Mouse (Mus musculus) embryonic facial prominence, embryonic 14.5 days (tissue): ENCODE measurements around the gene Rnaseh2b. TPM values are rescaled to one million over a fixed set of nuclear protein-coding genes. Genes with fewer than 3 reads are reported as not detected.
A peak's percentile ranks its signal among the peaks of the same experiment; 100 is the strongest.

Experiments
- ATAC-seq: fragments of 200-750 bp; cut with Nextera tagmentation; 2 replicates; pipeline ENCODE4 v1.8.0; 2017; ENCODE audit warnings: low read depth, moderate number of reproducible peaks, moderate TSS enrichment
- DNase-seq: peaks from one replicate; pipeline ENCODE4 v3.0.0-alpha.2; 2015; ENCODE audit warnings: low spot score
- H3K27ac ChIP-seq: fragments of 300-500 bp; sonication (generic); replicated peaks from 2 replicates; pipeline ENCODE4 v1.5.1; 2014; ENCODE audit warnings: low read depth, mild to moderate bottlenecking, low read length, moderate library complexity
- H3K27me3 ChIP-seq: fragments of 300-500 bp; sonication (generic); replicated peaks from 2 replicates; pipeline ENCODE4 v1.6.1; 2014; ENCODE audit warnings: low read length; ENCODE audit not compliant: control insufficient read depth, insufficient read depth
- H3K36me3 ChIP-seq: fragments of 300-500 bp; sonication (generic); 2 replicates; pipeline ENCODE4 v1.6.1; 2014; ENCODE audit warnings: low read length, mixed read lengths; ENCODE audit not compliant: control insufficient read depth, insufficient read depth
- H3K4me1 ChIP-seq: fragments of 300-500 bp; sonication (generic); 2 replicates; pipeline ENCODE4 v1.6.1; 2014; ENCODE audit warnings: antibody characterized with exemption, low read length; ENCODE audit not compliant: control insufficient read depth, insufficient read depth
- H3K4me2 ChIP-seq: fragments of 300-500 bp; sonication (generic); 2 replicates; pipeline ENCODE4 v1.6.1; 2014; ENCODE audit warnings: low read depth, mild to moderate bottlenecking, low read length, moderate library complexity, mixed read lengths
- H3K4me3 ChIP-seq: fragments of 300-500 bp; sonication (generic); 2 replicates; pipeline ENCODE4 v1.5.1; 2014; ENCODE audit warnings: low read depth, mild to moderate bottlenecking, low read length
- H3K9ac ChIP-seq: fragments of 300-500 bp; sonication (generic); 2 replicates; pipeline ENCODE4 v1.6.1; 2014; ENCODE audit warnings: low read depth, mild to moderate bottlenecking, low read length, moderate library complexity, mixed read lengths
- H3K9me3 ChIP-seq: fragments of 300-500 bp; sonication (generic); 2 replicates; pipeline ENCODE4 v1.6.1; 2016; ENCODE audit warnings: low read length; ENCODE audit not compliant: control insufficient read depth
- WGBS: fragments of 180-500 bp; shearing (Covaris S2); extraction: QIAGEN DNeasy Blood & Tissue Kit; methylation state at CpG from one replicate; pipeline ENCODE4 v1.1.7; 2014; 5-methylcytosine and 5-hydroxymethylcytosine counted together
- polyA plus RNA-seq: library from polyadenylated mRNA; unstranded; fragments of >200 nt; fragmentation: Nextera tagmentation; extraction: Ambion mirVana; gene quantifications from 2 replicates; pipeline ENCODE4 v1.2.1, GENCODE M21; 2014

The Rnaseh2b gene
- polyA plus RNA-seq, 1 experiment from 2014 or later, result 53.8 TPM

DNA sequence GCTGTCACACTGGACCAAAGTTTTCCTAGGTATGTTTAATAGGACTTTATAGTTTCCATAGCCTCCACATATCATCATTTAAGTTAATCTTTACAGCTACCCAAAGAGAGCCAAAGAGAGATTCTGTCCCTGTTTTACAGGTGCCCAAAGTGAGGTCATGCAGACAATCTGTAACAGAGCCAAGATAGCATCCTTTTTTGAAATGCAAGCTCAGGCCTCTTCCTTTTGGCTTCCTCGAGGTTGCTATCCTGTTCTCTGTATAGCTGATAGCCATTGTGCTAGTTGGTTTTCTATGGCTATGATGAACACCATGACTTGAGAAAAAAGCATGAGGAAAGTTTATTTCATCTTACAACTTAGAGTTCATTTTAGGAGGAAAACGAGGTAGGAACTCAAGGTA lies 83.7 kb downstream of the Rnaseh2b start:
- Histone ChIP-seq H3K27me3 (no peaks in the 10 kb centered on the region), H3K27ac (peak overlapping the region; percentile 17; the same call in 1 of the 2 replicates), H3K36me3 (0 out of 2 replicates have a peak, but pooled peaks cover 5% of the 10 kb centered on the region), H3K4me1 (peaks cover 12% of the 10 kb centered on the region), H3K9me3 (no peaks in the 10 kb centered on the region), H3K4me3 (no peak overlapping the region), H3K9ac (no peak overlapping the region), H3K4me2 (no peak overlapping the region)
- WGBS, result 69% methylated on average over 2 of the region's 2 CpGs
- DNase-seq, result no peak
- no peak for ATAC-seq

DNA sequence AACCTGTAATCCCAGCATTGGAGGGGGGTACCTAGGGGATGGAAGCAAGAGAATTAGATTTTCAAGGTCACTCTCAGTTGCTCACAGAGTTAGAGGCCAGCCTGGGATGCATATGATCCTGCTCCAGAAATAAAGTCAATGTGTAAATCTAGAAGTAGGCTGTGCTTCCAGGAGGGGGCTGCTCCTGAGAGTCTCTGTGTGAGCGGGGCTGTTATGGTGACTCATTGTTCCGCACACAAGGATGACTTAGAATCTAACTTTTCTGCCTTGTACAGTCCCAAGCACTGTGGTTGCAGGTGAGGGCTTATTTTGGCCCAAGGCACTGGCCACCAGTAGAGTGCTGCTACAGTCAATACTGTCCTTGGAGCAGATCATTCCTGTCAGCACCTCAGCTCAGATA lies 87.0 kb downstream of the Rnaseh2b start:
- no peaks in the 10 kb centered on the region for H3K27me3 ChIP-seq
- 74% methylated on average over 2 of the region's 2 CpGs for WGBS
- no peak overlapping the region for H3K4me3 ChIP-seq
- no peak for DNase-seq
- H3K27ac ChIP-seq, result no peak overlapping the region
- no peak overlapping the region for H3K4me2 ChIP-seq
- ATAC-seq, result no peak
- H3K9me3 ChIP-seq, result no peaks in the 10 kb centered on the region
- peaks cover 12% of the 10 kb centered on the region for H3K4me1 ChIP-seq
- no peak overlapping the region for H3K9ac ChIP-seq
- 0 out of 2 replicates have a peak, but pooled peaks cover 5% of the 10 kb centered on the region for H3K36me3 ChIP-seq

DNA sequence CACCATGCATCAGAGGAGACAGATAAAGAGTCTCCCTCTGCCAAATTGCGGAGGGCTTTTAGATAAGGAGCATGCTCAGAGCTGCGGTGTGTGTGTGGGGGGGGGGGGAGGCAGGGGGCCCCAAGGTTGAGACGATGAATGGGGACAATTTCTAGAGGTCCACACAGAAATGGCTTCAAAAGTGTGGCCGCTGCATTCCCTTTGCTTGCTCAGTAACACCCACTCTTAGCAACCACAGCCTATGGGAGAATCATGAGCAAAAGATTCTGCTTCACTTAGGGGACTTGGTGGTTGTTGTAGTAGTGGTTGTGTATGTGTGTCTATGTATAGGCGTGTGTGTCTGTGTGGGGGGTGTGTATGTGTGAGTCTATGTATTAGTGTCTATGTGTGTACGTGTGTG lies 88.2 kb downstream of the Rnaseh2b start:
- no peak overlapping the region for H3K9ac ChIP-seq
- ATAC-seq (no peak), DNase-seq (no peak)
- 0 out of 2 replicates have a peak, but pooled peaks cover 5% of the 10 kb centered on the region for H3K36me3 ChIP-seq
- WGBS, result 92% methylated on average over 5 of the region's 6 CpGs
- H3K9me3 ChIP-seq, result no peaks in the 10 kb centered on the region
- peaks cover 3% of the 10 kb centered on the region for H3K4me1 ChIP-seq
- H3K4me2 ChIP-seq, result no peak overlapping the region
- no peaks in the 10 kb centered on the region for H3K27me3 ChIP-seq
- H3K4me3 ChIP-seq, result no peak overlapping the region
- no peak overlapping the region for H3K27ac ChIP-seq

DNA sequence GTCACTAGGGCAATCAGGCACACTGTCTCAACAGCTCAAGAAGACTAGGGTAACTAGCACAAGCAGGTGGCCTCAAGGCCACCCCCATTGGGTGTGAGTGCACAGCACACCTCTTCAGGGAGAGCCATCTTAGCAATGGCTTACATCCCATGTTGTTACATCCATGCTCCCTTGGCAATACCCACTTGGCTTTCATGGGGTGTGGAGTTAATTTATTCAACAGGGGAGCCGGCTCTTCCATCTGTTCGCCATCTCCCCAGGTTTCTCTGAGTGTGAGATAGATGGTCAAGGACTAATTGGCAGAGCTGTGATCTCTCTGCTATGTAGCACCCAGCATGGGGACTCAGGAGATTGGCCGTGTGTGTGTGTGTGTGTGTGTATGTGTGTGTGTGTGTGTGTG lies 90.7 kb downstream of the Rnaseh2b start:
- Histone ChIP-seq H3K4me2 (no peak overlapping the region), H3K27me3 (no peaks in the 10 kb centered on the region), H3K4me1 (no peaks in the 10 kb centered on the region), H3K27ac (no peak overlapping the region), H3K9me3 (no peaks in the 10 kb centered on the region), H3K9ac (no peak overlapping the region), H3K4me3 (no peak overlapping the region), H3K36me3 (no peaks in the 10 kb centered on the region)
- no peak for ATAC-seq
- 92% methylated on average over 3 of the region's 3 CpGs for WGBS
- no peak for DNase-seq

DNA sequence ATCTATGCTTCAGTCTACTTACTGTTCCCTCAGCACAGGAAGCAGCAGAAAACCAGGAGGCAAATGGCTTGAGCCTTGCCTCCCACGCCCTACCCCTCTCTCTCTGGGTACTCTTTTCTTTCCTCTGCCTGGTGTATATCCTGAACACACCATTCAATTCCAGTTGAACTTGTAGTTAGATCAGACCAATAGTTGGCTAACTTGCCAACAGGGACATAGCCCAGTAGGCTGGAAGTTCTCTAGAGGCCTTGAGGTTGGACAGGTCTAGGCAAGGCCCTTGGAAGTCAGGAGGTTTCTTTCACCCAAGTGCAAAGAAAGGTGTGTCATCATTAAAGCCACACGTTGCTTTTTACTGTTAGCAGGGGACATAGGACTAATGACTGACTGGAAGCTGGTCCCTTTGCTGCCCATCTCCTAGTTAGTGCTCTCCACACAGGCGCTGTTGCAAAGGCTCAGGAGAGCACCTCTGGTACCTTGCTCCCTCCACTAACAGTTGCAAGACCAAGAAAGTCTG lies 91.5 kb downstream of the Rnaseh2b start:
- WGBS, result 87% methylated on average over 3 of the region's 3 CpGs
- Histone ChIP-seq H3K4me1 (no peaks in the 10 kb centered on the region), H3K9ac (no peak overlapping the region), H3K27ac (no peak overlapping the region), H3K4me3 (no peak overlapping the region), H3K36me3 (no peaks in the 10 kb centered on the region), H3K27me3 (no peaks in the 10 kb centered on the region), H3K4me2 (no peak overlapping the region), H3K9me3 (no peaks in the 10 kb centered on the region)
- DNase-seq (no peak), ATAC-seq (no peak)

DNA sequence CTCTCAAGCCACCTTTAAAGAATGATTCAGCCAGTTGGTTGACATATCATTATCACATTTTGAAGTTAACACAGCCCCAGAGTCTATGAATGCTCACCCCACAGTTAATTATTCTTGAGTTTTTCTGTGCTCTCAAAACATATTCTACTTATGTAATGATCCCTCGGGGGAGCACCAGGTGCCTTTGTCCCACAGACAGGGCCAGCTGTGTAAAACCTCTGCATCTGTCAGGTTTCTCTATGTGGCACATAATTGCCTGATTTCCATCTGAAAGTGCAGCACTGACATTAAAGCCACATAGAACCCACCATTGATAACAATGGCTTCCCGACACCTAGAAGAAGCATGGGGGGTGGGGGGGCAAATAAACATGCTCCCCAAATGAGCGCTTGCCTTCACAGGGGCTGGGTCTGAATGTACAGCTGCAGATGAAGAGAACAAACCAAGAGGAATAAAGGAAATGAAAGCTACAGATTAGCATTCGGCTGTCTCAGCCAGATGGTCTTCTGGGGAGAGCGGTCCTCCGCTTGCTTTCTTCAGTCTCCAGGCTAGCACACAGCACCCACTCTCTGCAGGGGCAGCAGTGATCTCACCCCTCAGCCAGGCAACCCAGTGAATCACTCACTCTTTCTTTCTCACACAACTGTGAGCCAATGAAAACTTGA lies 96.8 kb downstream of the Rnaseh2b start:
- H3K9ac ChIP-seq, result 0 out of 2 replicates have a peak overlapping the region, but pooled peaks have one; percentile 8
- no peaks in the 10 kb centered on the region for H3K36me3 ChIP-seq
- no peaks in the 10 kb centered on the region for H3K27me3 ChIP-seq
- H3K4me2 ChIP-seq, result no peak overlapping the region
- H3K4me1 ChIP-seq, result peaks cover 10% of the 10 kb centered on the region; the same call in 1 of the 2 replicates
- 61% methylated on average over 6 of the region's 6 CpGs for WGBS
- H3K27ac ChIP-seq, result no peak overlapping the region
- DNase-seq, result no peak
- no peak; the same call in none of the 2 replicates for ATAC-seq
- H3K9me3 ChIP-seq, result 0 out of 2 replicates have a peak, but pooled peaks cover 2% of the 10 kb centered on the region
- no peak overlapping the region for H3K4me3 ChIP-seq

DNA sequence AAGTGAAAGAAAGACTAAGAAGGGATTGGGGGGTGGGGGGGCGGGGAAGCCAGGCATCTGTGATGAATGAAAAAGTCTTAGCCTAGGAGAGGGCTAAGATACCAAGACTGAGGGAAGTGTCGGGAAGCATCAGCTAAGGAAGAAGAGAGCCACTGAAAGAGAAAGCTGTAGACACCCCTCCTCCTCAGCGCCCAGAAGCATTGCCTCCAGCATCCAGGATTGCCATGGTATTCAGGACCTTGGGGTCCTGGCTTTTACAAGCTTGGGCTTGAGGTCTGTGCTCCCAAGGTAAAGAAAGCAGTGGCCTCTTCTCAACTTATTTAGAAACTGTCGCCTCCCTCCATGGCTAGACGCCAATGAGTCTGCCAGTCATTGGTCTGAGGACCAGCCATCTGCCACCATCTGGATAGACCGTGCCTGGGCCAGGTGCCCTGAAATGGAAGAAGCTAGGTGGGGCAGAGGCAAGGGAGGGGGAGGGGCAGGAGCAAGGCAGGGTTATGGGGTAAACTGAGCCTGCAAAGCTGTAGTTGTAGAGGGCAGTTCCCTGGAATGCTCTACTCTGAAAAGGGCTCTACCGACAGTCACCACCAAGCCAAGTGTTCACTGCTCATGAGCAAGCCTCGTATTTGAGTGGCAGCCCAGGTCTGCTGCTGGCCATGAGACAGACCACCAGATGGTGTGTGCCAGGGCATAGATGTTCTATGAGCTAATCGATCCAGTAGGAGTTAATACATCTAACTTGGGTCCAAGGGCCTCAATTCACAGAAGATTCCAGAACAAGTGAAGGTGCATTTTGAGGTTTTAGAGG lies 97.5 kb downstream of the Rnaseh2b start:
- Histone ChIP-seq H3K27me3 (no peaks in the 10 kb centered on the region), H3K36me3 (no peaks in the 10 kb centered on the region), H3K4me1 (peaks cover 10% of the 10 kb centered on the region; the same call in 1 of the 2 replicates), H3K4me2 (no peak overlapping the region), H3K4me3 (no peak overlapping the region), H3K9me3 (0 out of 2 replicates have a peak, but pooled peaks cover 2% of the 10 kb centered on the region), H3K9ac (no peak overlapping the region), H3K27ac (no peak overlapping the region)
- peak; percentile 49 for DNase-seq
- WGBS, result 84% methylated on average over 9 of the region's 9 CpGs
- ATAC-seq, result peak; percentile 32; the same call in 1 of the 2 replicates

DNA sequence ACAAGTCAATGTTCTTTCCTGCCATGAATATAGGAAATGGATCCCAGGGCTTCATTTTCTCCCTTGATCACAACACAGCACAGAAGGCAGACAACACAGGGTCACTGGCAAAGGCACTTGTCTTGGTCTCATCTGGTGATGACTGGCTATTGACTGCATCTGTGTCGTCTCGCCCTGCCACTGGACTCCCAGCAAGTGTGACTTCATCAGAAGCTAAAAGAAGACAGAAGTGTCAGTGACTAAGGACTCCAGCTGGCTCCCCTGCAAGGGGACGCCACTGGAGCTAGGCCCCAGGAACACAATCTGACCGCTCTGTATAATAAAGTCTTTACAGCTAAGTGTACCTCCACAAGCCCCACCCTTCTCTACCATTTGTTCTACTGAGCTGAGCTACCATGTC lies 100.4 kb downstream of the Rnaseh2b start:
- WGBS, result 84% methylated on average over 4 of the region's 4 CpGs
- no peak overlapping the region for H3K4me2 ChIP-seq
- ATAC-seq (no peak), DNase-seq (no peak)
- 0 out of 2 replicates have a peak, but pooled peaks cover 2% of the 10 kb centered on the region for H3K9me3 ChIP-seq
- H3K4me1 ChIP-seq, result peaks cover 10% of the 10 kb centered on the region; the same call in 1 of the 2 replicates
- H3K36me3 ChIP-seq, result no peaks in the 10 kb centered on the region
- no peak overlapping the region for H3K27ac ChIP-seq
- no peaks in the 10 kb centered on the region for H3K27me3 ChIP-seq
- no peak overlapping the region for H3K9ac ChIP-seq
- no peak overlapping the region for H3K4me3 ChIP-seq
